Mouse (Mus musculus) E14TG2a.4 (cell line): Measurements from ENCODE around the gene Olfr1342.

Source experiments
- CTCF ChIP-seq: conservative IDR thresholded peaks from 2 replicates; pipeline ENCODE4 v1.5.1; 2014; ENCODE audit warnings: low read length
- NANOG ChIP-seq: IDR thresholded peaks from 2 replicates; pipeline ENCODE4 v1.6.1; 2014; ENCODE audit warnings: borderline replicate concordance, low read length, mixed read lengths
- POU5F1 ChIP-seq: IDR thresholded peaks from 2 replicates; pipeline ENCODE4 v1.6.1; 2014; ENCODE audit warnings: low read length, borderline replicate concordance

- TF ChIP-seq CTCF (no peak), POU5F1 (no peak), NANOG (no peak)
These were observed 27.3 kb upstream of the Olfr1342 start, which contains the start of gene Olfr1340 for GRCm38 (mm10) chr4:118719838-118720237.
